Mouse (Mus musculus) ES-CJ7 (cell line): Measurements from ENCODE around the gene Fancg.

Experiments
- DNase-seq: peaks from one replicate; pipeline ENCODE4 v3.0.0; 2011; ENCODE audit warnings: low read depth, low spot score

Fancg gene

DNA sequence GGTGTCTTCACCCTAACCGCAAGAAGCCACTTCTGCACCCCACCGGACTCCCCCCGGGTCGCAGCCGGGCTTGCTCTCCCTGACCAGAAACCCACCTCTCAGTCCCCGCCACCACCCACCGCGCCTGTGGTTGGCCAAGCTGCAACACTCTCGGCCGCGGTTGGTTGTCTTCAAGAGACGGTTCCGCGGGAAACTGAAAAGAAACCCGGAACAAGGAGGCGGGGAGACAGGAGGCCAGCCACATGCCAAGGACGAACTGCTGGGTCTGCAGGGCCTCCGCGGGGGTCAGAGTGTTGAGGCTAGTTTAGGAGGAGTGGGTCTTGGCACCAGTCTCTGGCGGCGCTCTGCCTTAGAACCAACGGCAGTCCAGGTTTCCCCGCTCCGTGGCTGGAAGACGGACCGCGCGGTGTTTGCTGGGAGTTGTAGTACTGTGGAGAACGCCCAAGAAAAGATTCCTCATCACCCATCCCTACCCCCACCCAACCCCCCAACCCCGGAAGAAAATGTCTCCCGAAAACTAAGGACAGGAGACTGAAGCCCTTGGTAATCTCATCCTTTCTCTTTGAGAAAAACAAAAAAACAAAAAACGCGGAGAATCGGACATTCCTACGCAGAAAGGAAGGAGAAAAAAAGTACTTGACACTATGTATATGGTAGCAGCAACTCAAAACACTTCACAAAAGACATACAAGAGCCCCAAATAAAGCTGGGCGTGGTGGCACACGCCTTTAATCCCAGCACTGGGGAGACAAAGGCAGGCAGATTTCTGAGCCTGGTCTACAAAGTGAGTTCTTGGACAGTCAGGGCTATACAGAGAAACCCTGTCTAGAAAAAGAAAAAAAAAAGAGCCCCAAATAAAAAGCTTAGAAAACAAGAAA lies at the start of gene Fancg:
TSS of gene Fancg (minus strand) at position 346 of the 878 bp plus-strand sequence.
- DNase-seq, result peak; percentile 87

DNA sequence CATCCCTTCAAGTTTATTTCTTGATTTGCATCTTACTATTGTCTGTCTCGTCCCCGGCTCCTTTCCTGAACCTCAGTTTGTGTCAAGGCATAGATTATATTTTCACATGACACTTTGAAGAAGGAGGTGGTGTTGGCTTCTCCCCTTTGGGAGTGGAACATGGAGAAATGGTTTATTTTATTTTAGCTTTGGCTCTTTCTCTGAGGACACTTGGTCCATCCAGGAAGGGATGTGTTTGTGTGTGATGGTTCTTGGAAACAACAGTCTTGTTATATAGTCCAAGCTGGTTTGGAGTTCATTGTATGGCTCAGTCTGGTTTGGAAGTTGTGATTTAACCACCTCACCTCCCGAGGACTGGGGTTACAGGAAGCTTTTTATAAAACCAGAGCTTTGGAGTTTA lies 49.4 kb upstream of the Fancg start:
- no peak for DNase-seq

DNA sequence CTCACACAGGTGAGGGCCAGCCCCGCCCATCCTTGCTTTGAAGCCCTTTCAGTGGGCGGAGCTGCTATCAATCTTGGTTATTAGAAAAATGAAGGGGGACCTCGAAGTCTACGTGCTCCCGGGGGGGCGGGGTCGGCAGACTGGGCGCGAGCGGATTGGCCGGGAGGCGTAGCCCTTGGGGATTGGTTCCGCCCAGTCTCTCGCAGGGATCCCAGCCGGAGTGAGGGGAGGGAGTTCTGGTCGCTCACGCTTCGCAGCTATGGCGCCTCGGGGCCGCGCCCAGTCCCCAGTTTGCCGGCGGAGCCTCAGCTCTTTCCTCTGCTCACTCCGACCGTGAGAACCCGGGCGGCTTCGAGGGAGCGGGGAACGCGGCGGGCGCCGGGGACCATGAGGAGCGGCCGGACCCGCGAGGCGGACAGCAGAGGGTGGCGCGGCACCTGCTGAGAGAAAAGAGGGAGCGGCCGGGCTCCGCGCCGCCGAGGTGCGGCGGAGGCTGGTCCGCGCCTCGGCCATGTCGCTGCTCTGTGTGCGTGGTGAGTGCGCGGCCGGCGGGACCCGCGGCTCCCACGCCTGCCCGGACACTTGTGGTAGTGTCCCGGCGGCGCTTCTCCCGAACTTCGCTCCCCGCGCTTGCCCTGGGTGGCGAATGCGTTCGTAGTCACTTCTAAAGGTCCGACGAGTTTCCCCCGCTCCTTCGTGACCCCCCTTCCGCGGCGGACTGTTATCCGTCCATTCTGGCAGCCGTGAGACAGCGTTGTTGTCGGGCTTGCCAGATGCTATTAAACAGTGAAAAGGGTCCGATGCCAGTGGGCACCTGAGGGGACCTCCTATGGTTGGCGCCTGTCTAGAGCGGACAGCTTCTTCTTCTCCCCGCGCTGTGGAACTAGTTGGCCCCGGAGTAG lies 48.7 kb upstream of the Fancg start, which contains the start of gene Unc13b:
TSS of gene Unc13b (plus strand) at position 201 of the 902 bp plus-strand sequence.
- peak; percentile 94 for DNase-seq

DNA sequence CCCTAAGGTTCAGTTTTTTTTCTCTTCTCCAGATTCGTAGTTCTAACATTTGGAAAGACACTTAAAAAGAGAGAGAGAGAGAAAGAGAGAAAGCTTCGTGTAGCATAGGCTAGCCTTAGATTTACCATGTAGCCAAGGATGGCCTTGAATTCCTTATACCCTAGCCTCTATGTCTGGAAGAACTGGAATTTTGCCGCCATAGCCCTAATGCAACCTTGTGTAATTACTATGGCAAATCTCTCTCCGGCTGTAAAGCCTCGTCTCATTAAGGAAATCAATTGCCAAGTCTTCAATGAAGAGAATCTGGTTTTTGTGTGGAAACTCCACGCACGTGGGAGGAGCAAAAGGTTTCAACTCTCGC lies 48.1 kb upstream of the Fancg start:
- no peak for DNase-seq

DNA sequence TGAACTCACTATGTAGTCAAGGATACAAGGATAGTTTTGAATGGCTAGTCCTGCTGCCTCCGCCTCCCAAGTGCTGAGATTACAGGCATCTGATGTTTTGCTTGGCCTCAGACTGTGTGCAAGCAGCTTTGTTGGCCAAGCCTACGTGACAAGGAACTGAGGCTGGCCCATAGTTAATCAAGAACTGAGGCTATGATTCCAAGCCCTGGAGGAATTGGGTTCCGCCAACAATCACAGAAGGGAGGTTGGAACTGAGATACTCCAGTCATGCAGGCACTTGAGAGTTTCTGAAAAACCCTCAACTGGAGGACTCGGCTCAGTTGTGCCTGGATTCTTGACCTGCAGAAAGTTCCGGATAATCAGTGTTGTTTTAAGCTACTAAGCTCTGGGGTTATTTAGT lies 47.3 kb upstream of the Fancg start:
- DNase-seq, result no peak

DNA sequence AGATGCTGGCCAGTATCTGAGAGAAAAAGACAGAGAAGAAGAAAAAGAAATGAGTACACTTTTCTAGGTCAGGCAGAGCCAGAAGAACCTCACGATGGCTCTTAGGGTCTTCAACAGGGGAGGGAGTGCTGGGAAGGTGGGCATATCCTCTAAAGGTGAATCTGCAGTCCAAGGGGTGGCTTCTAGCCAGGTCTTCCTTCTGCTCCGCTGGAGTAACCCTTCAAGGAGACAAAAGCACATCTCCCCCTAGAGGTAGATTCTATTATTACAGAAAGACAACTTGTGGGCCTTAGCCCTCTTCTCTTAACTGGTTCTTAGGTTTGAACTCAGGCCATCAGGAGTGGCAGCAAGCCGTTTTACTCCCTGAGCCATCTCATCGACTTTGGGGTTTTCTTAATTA lies 42.3 kb upstream of the Fancg start:
- peak; percentile 74 for DNase-seq

DNA sequence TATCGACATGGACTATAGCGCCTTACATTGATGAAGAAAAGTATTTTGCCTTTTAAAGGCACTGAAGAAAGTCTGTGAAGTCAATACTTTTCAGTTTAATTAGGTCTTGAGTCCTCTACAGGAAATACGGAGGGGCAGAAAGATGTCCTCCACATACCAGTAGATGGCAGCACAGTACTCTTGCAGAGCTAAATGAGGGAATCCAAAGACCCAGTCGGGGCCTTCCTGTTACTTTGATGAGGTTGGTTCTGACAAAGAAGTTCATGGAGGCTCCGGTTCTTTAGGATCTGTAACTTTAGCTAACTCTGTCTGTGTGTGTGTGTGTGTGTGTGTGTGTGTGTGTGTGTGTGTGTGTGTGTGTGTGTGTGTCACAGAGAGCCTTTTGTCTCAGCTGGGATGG lies 36.9 kb upstream of the Fancg start:
- peak; percentile 90 for DNase-seq

DNA sequence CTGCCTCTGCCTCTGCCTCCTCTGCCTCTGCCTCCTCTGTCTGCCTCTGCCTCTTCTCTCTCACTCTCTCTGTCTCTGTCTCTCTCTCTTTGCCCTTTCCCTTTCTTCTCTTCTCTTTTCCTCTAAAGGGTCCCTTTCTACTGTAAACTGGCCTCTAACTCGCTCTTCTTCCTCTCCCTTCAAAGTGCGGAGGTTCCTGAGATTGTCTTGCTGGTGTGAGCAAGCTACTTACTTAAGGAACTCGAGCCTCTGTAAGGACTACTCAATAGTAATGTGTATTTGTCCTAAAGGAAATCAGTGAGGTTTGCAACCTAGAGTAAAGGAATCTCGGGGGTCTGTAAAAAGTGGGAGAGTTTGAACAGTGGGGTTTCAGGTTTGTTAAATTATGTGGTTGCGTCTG lies 36.3 kb upstream of the Fancg start:
- DNase-seq, result no peak

DNA sequence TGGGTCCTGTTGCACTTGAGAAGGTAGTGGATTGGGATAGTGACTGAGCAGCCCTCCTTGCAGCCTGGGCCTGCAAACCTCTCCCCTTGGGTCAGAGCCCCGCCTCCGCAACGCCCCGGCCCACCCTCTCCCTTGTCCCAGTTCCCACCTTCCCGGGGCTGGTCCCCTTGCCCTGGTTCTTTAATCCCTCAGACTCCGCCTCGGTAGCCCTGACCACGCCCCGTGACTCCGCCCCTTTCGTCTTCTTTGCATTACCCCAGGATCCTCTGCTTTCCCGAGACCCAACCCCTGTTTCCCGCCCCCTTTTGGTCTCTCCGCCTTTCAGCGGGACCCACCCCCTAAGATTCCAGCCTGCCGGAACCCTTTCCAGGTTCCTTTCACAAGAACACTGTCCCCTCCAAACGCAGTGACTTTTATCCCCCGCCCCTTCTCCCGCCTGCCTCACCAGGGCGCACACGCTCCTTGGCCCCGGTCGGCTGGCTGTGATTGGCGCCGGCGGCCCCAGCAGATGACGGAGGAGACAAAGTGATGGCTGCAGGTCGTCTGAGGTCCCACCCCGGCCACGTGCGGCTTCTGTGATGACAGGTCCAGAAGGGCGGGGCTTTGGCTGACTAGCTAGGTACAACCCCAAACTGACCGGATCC lies 35.5 kb upstream of the Fancg start, which contains the start of gene Fam214b:
TSS of gene Fam214b (minus strand) at position 562 of the 644 bp plus-strand sequence.
- peak; percentile 99 for DNase-seq

DNA sequence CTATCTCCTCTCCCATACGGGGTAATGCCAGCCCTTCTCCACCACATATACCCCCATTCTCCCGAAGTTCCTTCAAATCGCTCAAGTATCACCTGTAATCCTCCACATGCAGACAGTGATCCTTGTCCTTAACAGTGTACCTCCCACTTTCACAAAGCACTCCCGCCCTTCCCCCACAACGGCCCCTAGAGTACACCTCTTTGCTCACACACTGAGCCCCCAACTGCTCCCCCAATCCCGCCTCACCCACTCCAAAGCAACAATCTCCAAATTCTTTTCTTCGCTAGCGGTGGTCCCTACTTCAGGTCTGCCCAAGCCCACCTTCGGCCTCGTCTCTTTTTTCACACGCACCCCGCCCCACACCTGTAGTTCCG lies 35.0 kb upstream of the Fancg start:
- DNase-seq, result no peak

DNA sequence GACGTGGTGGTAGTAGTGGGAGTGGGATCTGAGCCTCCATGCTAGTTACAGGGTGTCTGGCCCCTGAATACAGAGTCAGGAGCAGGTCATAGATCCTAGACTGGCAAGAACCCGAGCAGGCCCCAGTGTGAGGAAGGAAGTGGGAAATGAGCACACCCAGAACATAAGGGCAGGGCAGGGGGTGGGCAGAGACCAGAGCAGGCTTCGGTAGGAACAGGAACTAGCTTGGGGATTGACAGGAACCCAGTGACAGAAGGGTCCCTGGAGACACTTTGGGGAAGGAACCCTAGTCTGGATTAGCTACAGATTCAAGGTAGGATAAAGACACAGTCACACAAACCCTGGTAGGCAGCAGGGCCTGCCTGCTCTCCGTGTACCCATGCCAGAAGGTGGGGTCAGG lies 34.4 kb upstream of the Fancg start:
- no peak for DNase-seq

DNA sequence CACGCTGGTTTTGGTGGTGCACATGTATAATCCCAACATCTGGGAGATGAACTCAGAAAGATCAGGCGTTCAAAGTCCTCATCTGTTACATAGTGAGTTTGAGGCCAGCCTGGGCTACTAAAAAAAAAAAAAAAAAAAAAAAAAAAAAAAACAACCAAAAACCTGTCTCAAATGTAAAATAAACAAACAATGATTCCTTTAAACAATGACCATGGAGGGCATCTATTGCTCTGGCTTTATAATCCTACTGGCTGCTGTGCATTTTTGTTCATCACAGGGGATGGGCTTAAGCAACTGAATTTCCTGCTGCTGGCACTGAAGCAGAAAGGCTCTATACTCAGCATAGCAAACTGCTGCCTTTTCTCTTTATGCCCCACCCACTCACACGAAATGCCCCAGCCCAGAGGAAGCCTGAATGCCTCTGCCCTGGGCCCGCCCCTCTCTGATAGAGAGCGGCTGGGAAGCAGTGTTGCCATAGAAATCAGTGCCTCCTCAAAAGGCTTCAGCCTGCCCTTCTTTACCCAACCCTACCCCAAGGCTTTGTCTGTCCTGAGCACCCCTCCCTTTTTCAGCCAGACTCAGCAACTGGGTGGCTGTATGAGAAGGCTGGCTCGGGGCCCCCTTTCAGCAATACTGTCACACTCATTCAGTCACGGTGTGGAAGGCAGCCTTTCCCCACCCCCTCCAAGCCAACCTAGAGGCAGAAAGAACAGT lies 33.5 kb upstream of the Fancg start:
- DNase-seq, result peak; percentile 85

DNA sequence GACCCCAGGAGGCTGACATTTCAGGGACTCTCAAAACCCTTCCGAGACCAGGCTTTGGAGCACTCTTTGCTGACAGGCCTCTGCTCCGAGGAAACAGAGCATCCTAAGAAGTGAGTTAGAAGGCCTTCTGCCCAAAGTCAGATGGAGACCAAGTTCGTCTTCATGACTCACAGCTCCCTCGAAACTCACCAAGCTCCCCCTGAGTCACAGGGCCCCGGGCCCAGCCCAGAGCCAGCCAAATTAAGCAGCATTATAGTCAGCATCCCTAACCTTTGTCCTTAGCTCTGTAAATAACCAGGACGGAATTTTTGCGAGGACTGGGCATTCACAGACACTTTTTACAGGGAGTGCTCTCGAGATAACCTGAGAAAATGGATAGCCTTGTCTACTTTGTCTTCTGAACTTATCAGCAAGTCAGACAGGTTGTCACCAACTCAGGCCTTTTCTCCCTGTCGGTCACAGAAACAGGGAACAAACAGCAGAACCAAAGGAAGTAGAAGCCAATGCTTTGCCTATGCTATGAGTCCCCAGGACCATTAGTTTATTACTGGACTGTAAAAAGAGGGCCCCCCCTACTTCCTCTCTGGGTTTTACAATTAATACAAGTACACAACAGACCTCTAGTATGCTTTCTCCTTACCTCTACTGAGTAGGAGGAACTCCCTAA lies 30.7 kb upstream of the Fancg start:
- no peak for DNase-seq

DNA sequence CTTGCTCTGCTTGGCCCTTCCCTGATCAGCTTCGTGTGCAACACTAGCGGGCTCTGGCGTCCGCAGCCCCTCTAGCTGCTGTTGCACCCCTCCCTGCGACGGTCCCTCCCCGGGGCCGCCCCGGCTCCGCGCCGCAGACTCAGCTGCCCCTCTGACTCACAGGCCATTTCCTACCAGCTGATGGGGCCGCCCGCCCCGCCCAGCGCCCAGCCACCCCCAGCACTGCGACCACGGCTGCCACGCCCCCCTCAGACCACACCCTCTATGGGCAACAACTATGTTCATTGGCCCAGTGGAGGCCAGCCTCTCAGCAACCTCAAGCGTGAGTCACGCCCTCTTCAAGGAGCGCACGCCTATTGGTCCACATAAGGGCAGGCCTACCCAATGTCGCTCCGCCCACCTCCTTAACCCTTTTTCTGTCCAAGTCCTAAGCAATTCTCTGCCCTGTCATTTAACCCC lies 29.8 kb upstream of the Fancg start:
- peak; percentile 98 for DNase-seq

DNA sequence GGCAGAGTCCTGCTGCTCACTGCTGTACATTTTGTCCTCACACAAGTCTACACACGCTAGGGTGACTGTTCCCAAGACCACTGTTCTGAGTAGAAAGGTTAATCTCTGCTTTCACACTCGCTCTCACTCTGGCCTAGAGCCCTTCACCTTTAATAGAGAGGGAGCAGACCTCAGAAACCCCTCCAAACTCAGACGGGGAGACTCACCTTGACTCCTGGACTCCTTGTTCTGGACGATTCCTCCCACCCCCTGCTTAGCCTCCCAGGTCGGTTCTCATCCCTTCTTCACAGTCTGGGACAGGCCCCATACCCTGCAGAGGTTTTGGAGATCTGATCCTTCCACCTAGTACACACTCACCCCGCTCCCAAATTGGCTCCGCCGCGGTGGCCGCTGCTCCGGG lies 29.3 kb upstream of the Fancg start:
- no peak for DNase-seq

DNA sequence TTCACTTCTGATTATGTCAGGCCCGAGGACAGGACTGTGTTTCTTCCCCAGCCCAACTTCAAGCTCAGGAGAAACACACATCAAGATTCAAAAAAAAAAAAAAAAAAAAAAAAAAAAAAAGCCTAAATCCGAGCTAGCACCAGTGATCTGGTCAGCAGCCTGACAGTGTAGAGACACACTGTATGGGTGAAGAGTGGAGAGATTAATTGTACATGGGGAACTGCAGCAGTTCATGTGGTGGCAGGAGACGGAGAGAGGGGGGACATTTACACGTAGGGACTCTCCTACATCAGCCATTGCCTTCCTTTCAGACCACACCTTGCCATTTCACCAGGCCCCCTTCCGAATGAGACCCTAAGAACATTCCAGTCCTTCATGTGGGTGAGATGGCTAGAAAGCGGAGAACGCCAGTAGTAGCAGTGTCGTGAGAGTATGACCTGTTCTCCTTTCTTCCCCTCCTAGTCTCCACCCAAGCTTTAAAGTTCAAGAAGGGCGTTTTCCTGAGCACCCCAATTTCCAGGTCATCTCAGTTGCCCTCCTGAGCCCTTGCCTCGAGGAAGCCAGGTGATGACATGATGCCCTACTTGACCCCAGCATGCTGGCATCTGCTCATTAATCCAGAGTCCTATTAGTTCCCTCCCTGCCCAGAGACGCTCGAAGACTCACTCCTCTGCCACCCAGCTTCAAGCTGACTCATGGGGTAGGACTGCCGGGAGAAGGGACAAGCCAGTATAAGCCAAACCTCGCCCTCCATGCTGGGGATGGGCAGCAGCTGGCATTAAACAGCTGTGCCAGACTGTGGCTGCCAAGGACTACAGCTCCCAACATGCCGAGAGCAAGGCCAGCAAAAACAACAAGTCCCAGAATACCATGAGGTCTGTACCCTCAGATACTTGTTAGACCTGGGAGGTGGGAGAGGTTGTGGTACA lies 28.5 kb upstream of the Fancg start:
- DNase-seq, result no peak

DNA sequence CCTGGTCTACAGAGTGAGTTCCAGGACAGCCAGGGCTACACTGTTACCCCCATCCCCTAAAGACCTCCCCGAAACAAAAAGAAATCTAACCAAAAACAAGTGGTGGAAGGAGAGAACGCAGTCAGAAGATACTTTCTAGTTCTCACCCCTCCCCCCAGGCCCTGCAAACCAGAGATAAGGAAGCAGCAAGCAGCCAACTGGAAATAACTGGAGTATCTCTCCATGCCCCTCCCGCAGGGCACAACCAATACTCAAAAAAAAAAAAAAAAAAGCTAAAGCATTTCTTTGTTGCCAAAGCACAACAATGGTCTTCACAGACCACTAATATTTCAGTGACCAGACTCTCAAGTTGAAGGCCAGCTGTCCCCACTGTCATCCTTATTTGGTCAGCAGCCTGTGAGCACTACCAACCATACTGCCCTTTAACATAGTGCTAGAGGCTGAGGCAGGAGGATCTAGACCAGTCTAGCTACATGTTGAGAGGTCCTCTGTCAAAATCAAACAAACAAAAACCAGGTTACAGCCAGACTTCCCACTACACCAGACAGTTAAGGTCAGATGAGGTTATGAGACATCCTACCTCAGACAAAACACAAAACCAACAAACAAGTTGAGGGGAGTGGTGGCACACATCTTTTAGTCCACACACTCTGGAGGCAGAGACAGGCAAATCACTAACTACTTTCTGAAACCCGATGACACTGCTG lies 27.7 kb upstream of the Fancg start:
- DNase-seq, result no peak

DNA sequence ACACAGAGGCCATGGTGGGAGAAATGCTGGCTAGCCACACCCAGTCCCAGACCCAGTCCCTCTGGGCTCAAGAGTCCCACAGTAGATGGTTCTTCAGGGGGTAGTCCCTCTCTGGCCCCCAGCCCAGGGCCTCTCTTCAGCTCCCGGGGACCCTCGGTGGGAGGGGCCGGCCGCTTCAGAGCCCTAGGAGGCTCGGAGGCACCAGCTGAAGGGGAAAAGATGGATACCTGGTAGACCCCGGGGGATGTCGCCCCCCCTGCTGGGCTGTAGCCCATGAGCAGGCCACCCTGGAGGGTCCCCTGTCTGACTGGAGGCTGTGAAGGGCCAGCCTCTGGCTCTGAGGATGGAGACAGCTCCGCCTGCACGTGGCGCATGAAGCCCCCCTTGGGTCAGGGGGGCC lies 26.1 kb upstream of the Fancg start:
- no peak for DNase-seq

DNA sequence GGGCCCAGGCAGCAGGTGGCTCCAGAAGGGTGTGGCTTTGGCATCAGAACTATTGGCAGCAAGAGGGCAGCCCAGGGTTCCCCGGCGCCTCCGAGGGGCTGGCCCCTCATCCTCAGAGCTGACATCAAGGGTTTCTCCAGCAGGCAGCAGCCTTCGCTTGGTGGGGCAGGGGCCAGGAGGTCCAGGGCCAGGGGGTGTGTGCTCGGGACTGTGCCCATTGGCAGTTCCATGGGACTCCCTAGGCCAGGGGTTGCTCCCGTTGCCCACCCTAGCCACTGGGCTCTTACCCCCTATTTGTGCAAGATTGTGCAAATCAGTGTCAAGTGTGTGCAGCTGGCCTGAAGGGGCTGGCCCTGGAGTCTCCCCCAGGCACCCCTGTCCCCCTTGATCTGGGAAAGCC lies 25.5 kb upstream of the Fancg start:
- DNase-seq, result no peak
